Mouse (Mus musculus) C2C12 (cell line): Measurements from ENCODE around the gene Slc12a7.

Experiments
- CTCF ChIP-seq: IDR thresholded peaks from one replicate; pipeline ENCODE4 v1.5.1; 2011; ENCODE audit not compliant: control insufficient read depth, insufficient read depth, insufficient read length
- FOSL1 ChIP-seq: IDR thresholded peaks from one replicate; pipeline ENCODE4 v1.8.0; 2011; ENCODE audit warnings: mild to moderate bottlenecking, low read length; ENCODE audit not compliant: poor library complexity, insufficient read depth, severe bottlenecking
- MAX ChIP-seq: IDR thresholded peaks from one replicate; pipeline ENCODE4 v1.6.1; 2011; ENCODE audit warnings: mild to moderate bottlenecking, control low read depth
- MYOD1 ChIP-seq: IDR thresholded peaks from one replicate; pipeline ENCODE4 v1.6.1; 2011; ENCODE audit warnings: low read depth; ENCODE audit not compliant: control insufficient read depth, insufficient read length
- MYOG ChIP-seq: IDR thresholded peaks from one replicate; pipeline ENCODE4 v1.6.1; 2011; ENCODE audit not compliant: control insufficient read depth, insufficient read length; ENCODE audit errors: extremely low read depth
- USF1 ChIP-seq: IDR thresholded peaks from one replicate; pipeline ENCODE4 v1.6.1; 2011; ENCODE audit warnings: low read depth, mild to moderate bottlenecking, control low read depth, moderate library complexity

DNA sequence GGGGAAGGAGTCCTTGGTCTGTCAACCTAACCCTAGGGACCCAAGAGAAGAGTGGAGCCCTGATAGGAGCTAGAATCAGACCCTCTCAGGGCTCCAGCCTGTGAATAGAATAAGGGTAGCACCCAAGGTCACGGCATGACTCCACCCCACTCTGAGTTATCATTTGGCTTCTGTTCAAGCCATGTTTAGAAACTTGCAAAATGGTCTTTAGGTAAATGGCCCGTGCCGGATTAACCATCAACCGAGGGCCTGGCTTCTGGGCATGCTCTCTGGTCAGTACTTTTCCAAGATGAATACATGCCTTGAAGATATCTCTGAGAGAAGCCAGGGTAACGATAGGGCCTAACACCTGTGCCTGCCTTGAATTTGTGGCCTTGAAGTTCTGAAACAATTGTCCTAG is 21.7 kb upstream of the Slc12a7 start:
- TF ChIP-seq CTCF = no peak
- TF ChIP-seq USF1 = no peak
- TF ChIP-seq MAX = no peak
- no peak for TF ChIP-seq MYOG
- no peak for TF ChIP-seq FOSL1
- no peak for TF ChIP-seq MYOD1
